Mouse (Mus musculus) heart, adult 10 weeks (tissue): ENCODE data around the gene Gm6358. TPM values are rescaled to one million over a fixed set of nuclear protein-coding genes. Genes with fewer than 3 reads are reported as not detected.

Experiments used
- polyA plus RNA-seq: library from polyadenylated mRNA; stranded (reverse); fragments of 350-450 nt; fragmentation: Illumina TruSeq; extraction: RNeasy Lipid Tissue Mini Kit (QIAGEN cat#74804); gene quantifications from one replicate; pipeline ENCODE4 v1.2.3, GENCODE M21; 2014; ENCODE audit warnings: low read depth, low replicate concordance

Gm6358 gene
- not detected for polyA plus RNA-seq

DNA sequence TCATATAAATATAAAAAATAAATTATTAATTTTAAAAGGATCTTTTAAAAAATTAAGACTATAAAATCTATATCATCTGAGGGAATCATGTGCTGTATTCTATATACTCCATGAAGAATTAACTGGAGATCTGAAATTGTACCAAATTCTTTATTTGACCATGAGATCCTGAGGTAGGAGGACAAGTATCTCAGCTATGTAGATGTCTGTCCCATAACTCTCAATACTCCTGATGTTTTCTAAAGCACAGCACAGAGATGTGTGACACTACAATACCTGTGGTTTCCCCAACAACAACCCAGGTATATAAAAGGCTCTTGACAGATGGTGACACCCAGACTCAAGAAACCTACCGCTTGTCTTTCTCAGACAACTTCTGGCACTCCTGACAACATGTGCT, at the start of gene Gm6358:
TSS of gene Gm6358 (plus strand) at position 301 of the 400 bp plus-strand sequence.

DNA sequence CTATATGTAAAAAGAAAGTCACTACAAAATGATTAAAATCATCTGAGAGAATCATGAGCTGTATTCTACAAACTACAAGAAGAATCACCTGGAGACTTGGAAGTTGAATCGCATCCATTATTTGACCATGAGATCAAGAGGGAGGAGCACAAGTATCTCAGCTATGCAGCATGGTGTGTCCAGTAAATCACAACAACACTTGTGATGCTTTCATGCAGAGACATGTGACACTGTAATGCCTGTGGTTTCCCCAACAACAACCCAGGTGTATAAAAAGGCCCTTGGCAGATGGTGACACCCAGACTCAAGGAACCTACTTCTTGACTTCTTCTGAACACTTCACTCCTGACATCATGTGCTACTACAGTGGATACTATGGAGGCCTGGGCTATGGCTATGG, 10.1 kb downstream of the Gm6358 start, which contains the start of gene Gm10061:
TSS of gene Gm10061 (plus strand) at position 301 of the 400 bp plus-strand sequence.

DNA sequence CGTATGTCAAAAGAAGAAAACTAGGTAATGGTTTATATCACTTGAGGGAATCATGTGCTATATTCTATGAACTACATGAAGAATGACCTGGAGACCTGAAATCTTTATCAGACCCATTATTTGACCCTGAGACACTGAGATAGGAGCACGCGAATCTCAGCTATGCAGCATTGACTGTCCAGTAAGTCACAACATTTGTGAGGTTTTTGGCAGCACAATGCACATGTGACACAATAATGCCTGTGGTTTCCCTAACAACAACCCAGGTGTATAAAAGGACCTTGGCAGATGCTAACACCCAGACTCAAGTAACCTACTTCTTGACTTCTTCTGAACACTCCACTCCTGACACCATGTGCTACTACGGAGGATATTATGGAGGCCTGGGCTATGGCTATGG, 17.0 kb downstream of the Gm6358 start, which contains the start of gene Gm9789:
TSS of gene Gm9789 (plus strand) at position 301 of the 400 bp plus-strand sequence.

DNA sequence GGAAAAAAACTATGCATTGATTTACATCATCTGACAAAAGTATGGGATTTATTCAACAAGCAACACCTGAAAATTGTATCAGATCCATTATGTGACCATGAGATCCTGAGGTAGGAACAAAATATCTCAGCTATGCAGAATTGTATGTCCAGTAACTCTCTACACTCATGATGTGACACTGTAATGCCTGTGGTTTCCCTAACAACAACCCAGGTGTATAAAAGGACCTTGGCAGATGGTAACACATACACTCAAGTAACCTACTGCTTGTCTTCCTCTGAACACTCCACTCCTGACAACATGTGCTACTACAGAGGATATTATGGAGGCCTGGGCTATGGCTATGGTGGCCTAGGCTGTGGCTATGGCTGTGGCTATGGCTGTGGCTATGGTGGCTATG, 28.5 kb downstream of the Gm6358 start, which contains the start of gene Gm7735:
TSS of gene Gm7735 (plus strand) at position 301 of the 400 bp plus-strand sequence.

DNA sequence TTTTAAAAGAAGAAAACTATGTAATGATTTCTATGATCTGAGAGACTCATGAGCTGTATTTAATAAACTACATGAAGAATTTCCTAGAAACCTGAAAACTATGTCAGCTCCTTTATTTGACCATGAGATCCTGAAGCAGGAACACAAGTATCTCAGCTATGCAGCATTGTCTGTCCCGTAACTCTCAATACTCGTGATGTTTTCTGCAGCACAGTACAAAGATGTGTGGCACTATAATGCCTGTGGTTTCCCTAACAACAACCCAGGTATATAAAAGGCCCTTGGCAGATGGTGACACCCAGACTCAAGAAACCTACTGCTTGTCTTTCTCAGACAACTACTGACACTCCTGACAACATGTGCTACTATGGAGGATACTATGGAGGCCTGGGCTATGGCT, 33.8 kb downstream of the Gm6358 start, which contains the start of gene 1110057P08Rik:
TSS of gene 1110057P08Rik (plus strand) at position 301 of the 400 bp plus-strand sequence.

Other genes starting within 250 kb of the Gm6358 start
- gene Krtap19-5, start 244.4 kb upstream of the Gm6358 start, polyA plus RNA-seq: not detected
- gene Krtap19-9b, start 208.6 kb upstream of the Gm6358 start, polyA plus RNA-seq: not detected
- not detected for gene Krtap16-3, start 178.0 kb upstream of the Gm6358 start, polyA plus RNA-seq
- not detected for gene Krtap22-2, start 130.1 kb upstream of the Gm6358 start, polyA plus RNA-seq
- not detected for gene Gm10229, start 125.6 kb upstream of the Gm6358 start, polyA plus RNA-seq
- gene Krtap6-1, start 109.2 kb upstream of the Gm6358 start, polyA plus RNA-seq: not detected
- not detected for gene Gm10228, start 99.4 kb upstream of the Gm6358 start, polyA plus RNA-seq
- not detected for gene Krtap6-5, start 93.0 kb upstream of the Gm6358 start, polyA plus RNA-seq
- not detected for gene 1110025L11Rik, start 76.8 kb upstream of the Gm6358 start, polyA plus RNA-seq
- not detected for gene Krtap6-3, start 56.8 kb upstream of the Gm6358 start, polyA plus RNA-seq
- not detected for gene Gm10061, start 10.2 kb downstream of the Gm6358 start, polyA plus RNA-seq
- not detected for gene Gm9789, start 17.1 kb downstream of the Gm6358 start, polyA plus RNA-seq
- gene Gm7735, start 28.6 kb downstream of the Gm6358 start, polyA plus RNA-seq: not detected
- not detected for gene 1110057P08Rik, start 33.9 kb downstream of the Gm6358 start, polyA plus RNA-seq
- gene Krtap20-2, start 65.0 kb downstream of the Gm6358 start, polyA plus RNA-seq: not detected